Mouse (Mus musculus): ENCODE results near the gene Spc24.

- no peak for TF ChIP-seq CTCF (IDR thresholded peaks at IDR 0.05; ENCODE audit: control insufficient read depth, insufficient read depth, insufficient read length)
- TF ChIP-seq USF1 (IDR thresholded peaks at IDR 0.05; ENCODE audit: low read depth): no peak
- no peak for TF ChIP-seq MYOD1 (IDR thresholded peaks at IDR 0.05; ENCODE audit: control insufficient read depth, insufficient read length, low read depth)
- no peak for TF ChIP-seq CEBPB (IDR thresholded peaks at IDR 0.05; ENCODE audit: low read depth)
- TF ChIP-seq MYOG (IDR thresholded peaks at IDR 0.05; ENCODE audit: control insufficient read depth, extremely low read depth, insufficient read length): no peak
These were observed 27.8 kb downstream of the Spc24 start for GRCm38 (mm10) chr9:21732288-21732687.

Measured in C2C12 (cell line).